Mouse (Mus musculus) testis, postnatal 10 days (tissue): ENCODE data around the gene Syngr3.
"Not testable (repeated sequence)": the region's sequence is repeated elsewhere in the genome, so short reads cannot be mapped to it uniquely, and the experiment has no call there.

ENCODE experiments used
- DNase-seq: peaks from one replicate; pipeline ENCODE4 v3.0.0; 2021; ENCODE audit warnings: low spot score

The Syngr3 gene

DNA sequence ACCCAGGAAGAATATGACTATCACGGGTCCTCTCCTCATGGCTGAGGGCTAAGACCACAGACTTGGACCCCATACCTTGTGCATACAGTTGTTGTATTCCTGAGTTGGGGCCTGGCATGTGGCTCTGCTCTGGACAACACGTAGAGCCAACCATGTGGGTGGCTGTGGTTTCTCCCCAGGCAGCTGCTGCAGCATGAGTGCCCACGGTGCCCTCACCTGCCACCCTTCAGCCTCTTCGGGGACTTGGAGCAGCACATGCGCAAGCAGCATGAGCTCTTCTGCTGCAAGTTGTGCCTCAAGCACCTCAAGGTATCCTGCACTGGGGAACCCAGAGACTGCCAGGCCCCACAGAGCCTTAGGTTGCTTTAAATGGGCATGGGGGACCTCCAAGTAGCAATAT lies 12.9 kb downstream of the Syngr3 start:
- DNase-seq, result no peak

DNA sequence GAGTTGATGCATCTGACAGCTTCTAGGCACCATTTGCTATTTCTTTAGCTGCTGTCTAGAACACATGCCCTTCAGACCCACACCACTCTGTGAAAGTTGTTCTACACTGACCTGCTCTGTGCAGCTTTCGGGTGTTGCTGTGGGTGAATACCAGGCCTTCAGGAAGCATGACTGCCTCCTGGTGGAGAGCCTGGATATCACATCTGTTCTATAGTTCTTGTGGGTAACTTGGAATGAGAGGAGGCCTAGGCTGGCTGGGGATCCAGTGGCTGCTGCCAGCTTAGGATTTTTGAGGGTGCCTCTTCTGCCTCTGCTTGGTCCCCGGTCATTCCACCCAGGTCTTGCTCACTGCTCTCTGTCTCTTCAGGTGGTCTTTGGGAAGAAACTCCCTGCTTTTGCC lies 13.6 kb downstream of the Syngr3 start:
- DNase-seq, result peak; percentile 84

DNA sequence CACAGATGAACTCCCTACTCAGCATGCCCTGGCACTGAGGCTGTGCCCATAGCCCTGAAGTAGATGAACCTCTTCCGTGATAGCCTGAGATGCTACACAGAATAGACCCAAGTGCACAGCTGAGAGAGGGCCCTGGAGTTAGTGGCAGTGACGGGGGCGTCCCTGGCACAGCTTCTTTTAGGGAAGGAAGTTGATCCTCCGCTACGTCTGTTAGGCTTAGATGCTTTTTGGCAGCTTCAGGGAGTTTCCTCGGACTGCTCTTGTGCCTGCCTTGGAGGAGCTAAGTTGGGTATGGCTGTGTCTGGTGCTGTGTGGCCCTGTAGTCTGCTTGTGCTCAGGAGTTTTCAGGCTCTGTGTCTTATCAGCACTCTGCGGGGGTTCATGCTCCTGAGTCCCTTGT lies 15.5 kb downstream of the Syngr3 start:
- DNase-seq, result no peak

DNA sequence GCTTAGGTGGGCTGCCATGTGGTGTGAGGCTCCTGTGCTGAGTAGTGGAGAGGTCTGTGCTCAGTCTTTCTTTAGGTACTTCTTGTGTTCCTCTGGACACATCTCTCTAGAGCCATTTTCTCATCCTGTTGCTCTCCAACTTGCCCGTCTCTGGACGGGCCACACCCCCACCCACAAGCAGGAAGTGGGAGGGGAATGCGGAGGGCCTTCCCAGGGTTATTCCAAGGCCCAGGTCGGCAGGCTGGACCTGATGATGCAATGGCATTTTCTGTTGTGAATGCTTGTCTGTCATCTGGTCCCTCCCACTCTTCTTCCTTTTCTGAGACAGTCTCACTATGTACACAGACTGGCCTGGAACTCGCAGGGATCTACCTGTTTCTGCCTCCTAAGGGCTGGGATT lies 17.6 kb downstream of the Syngr3 start:
- no peak for DNase-seq

DNA sequence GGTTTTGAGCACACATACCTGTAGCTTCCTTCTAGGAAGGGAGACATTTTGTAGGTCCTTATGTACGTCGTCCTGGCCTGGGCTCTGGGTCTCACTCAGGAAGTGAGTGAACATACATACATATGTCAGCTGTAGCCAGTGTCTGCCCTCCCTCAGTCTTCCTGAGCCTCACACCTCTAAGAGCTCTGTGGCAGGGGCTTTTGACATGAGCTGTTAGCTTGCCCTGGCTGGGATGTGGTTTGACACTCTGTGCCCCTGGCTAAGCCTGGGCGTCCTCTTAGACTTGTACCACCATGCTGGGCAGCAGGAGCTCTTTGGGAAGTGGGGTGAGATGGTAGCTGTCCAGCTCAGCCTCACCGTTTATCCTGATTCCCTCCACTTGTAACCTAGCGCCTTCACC lies 18.4 kb downstream of the Syngr3 start:
- DNase-seq, result no peak

GRCm38 (mm10) chr17:24670246-24670844 lies 19.4 kb downstream of the Syngr3 start:
- DNase-seq, result no peak

GRCm38 (mm10) chr17:24669545-24670245 lies 20.1 kb downstream of the Syngr3 start, which contains the start of gene Zfp598:
Zfp598 (plus strand) TSS chr17:24669687.
- DNase-seq, result peak; percentile 97

DNA sequence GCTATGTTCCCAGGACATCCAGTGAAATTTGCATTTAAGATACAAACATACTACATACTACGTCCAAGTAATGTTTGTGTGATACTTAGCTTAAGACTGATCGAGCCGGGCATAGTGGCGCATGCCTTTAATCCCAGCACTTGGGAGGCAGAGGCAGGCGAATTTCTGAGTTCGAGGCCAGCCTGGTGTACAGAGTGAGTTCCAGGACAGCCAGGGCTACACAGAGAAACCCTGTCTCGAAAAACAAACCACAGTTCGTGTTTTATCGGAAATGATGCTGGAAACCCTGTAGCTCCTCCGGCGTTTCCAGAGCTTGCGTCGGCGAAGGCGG lies 20.6 kb downstream of the Syngr3 start:
- DNase-seq, result not testable (repeated sequence)

- DNase-seq, result no peak
Observed at GRCm38 (mm10) chr17:24667416-24667815, 22.3 kb downstream of the Syngr3 start.

GRCm38 (mm10) chr17:24667011-24667410 lies 22.7 kb downstream of the Syngr3 start:
- not testable (repeated sequence) for DNase-seq

GRCm38 (mm10) chr17:24658017-24658758 lies 31.6 kb downstream of the Syngr3 start, which contains the start of gene Npw:
Npw (minus strand) TSS chr17:24658457.
- DNase-seq, result no peak

- DNase-seq, result no peak
Observed at GRCm38 (mm10) chr17:24654969-24655368, 34.8 kb downstream of the Syngr3 start.

GRCm38 (mm10) chr17:24653967-24654710 lies 35.6 kb downstream of the Syngr3 start:
- DNase-seq, result peak; percentile 91

- DNase-seq, result no peak
Observed at GRCm38 (mm10) chr17:24651835-24652234, 37.9 kb downstream of the Syngr3 start.

- DNase-seq, result no peak
Observed at GRCm38 (mm10) chr17:24650766-24651165, 39.0 kb downstream of the Syngr3 start.

GRCm38 (mm10) chr17:24650070-24650616 lies 39.6 kb downstream of the Syngr3 start, which contains the start of gene Slc9a3r2:
Slc9a3r2 (minus strand) TSS chr17:24650327.
- DNase-seq, result no peak

- DNase-seq, result peak; percentile 74
Observed at GRCm38 (mm10) chr17:24649581-24650069, 40.1 kb downstream of the Syngr3 start.

DNA sequence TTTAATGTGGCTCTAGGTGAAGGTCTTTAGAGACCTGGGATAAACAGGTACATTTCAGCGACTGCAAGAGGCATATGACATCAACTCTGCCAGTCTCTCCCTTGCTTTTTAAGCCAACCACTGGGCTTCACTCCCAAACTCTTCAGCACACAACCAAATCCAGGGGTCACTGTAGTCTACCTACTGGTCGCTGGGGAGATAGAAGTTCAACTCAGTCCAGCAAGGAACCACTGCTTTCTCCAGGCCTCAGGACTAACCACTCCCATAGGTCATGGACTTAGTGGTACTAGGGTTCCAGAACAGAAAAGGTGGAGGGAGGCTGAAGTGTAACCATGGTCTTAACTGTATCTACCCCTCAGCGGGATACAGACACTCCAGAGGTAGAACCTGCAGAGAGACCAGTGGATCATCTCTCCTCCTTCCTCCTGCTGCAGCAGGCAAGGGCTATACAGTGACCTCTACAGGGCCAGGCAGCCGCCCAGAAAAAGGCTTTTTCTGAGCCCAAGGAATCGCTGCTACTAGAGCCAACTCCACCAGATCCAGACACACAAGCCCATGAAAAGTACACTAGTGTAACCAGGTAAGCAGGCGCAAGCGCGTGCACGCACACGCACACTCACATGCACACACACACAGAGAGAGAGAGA lies 40.9 kb downstream of the Syngr3 start:
- DNase-seq, result no peak

- no peak for DNase-seq
Observed at GRCm38 (mm10) chr17:24647493-24647892, 42.3 kb downstream of the Syngr3 start.

- no peak for DNase-seq
Observed at GRCm38 (mm10) chr17:24646381-24646780, 43.4 kb downstream of the Syngr3 start.

- no peak for DNase-seq
Observed at GRCm38 (mm10) chr17:24645916-24646315, 43.8 kb downstream of the Syngr3 start.
